Mouse (Mus musculus): ENCODE results near the gene Itih2. TPM values are rescaled to one million over a fixed set of nuclear protein-coding genes. Genes with fewer than 3 reads are reported as not detected.

Itih2 gene
- total RNA-seq (2014; rRNA removed) (677 and 1,125 TPM in 2 replicates), polyA plus RNA-seq (2012; rRNA removed) (409 and 422 TPM in 2 replicates)

GRCm38 (mm10) chr2:10131296-10131695 lies at the start of gene Itih2:
TSS of gene Itih2 (minus strand) at chr2:10131396.
- no peak for DNase-seq (ENCODE audit: extremely low read depth, low read depth, low spot score)
- H3K9ac ChIP-seq (ENCODE audit: low read depth, low read length) = peak within 1 kb of the TSS; percentile 62
- no peaks in the 10 kb centered on the region; the same call in 1 of the 2 replicates for H3K79me2 ChIP-seq (ENCODE audit: control insufficient read depth, insufficient read depth, low read length)
- H3K36me3 ChIP-seq (ENCODE audit: control insufficient read depth, insufficient read depth, low read length) = peaks cover 5% of the 10 kb centered on the region; the same call in 1 of the 2 replicates
- WGBS = 25% methylated on average over 4 of the region's 4 CpGs
- peaks cover 25% of the 10 kb centered on the region for H3K4me1 ChIP-seq (ENCODE audit: control insufficient read depth, insufficient read depth, low read length)
- TF ChIP-seq POLR2A (IDR thresholded peaks at IDR 0.05; ENCODE audit: extremely low read depth, insufficient read depth, low read length) (no peak), CTCF (IDR thresholded peaks at IDR 0.05; ENCODE audit: low read depth, low read length) (no peak)
- H3K27me3 ChIP-seq (ENCODE audit: control insufficient read depth, insufficient read depth, low read length) = no peaks in the 10 kb centered on the region
- peak within 1 kb of the TSS; percentile 92 for H3K27ac ChIP-seq (replicated peaks; ENCODE audit: insufficient read depth, low read depth, low read length)
- H3K4me3 ChIP-seq (ENCODE audit: insufficient read depth, low read depth, low read length) = peak within 1 kb of the TSS; percentile 59

GRCm38 (mm10) chr2:10169991-10170390 lies 38.8 kb upstream of the Itih2 start:
- no peak overlapping the region for H3K9ac ChIP-seq (ENCODE audit: low read depth, low read length)
- DNase-seq (ENCODE audit: extremely low read depth, low read depth, low spot score) = no peak
- H3K27ac ChIP-seq (replicated peaks; ENCODE audit: insufficient read depth, low read depth, low read length) = no peak overlapping the region
- no peaks in the 10 kb centered on the region for H3K27me3 ChIP-seq (ENCODE audit: control insufficient read depth, insufficient read depth, low read length)
- WGBS = 95% methylated on average over 16 of the region's 16 CpGs
- no peaks in the 10 kb centered on the region for H3K79me2 ChIP-seq (ENCODE audit: control insufficient read depth, insufficient read depth, low read length)
- H3K4me1 ChIP-seq (ENCODE audit: control insufficient read depth, insufficient read depth, low read length) = no peaks in the 10 kb centered on the region
- H3K4me3 ChIP-seq (ENCODE audit: insufficient read depth, low read depth, low read length) = no peak overlapping the region
- H3K36me3 ChIP-seq (ENCODE audit: control insufficient read depth, insufficient read depth, low read length) = no peaks in the 10 kb centered on the region
- no peak for TF ChIP-seq POLR2A (IDR thresholded peaks at IDR 0.05; ENCODE audit: extremely low read depth, insufficient read depth, low read length)
- no peak for TF ChIP-seq CTCF (IDR thresholded peaks at IDR 0.05; ENCODE audit: low read depth, low read length)

GRCm38 (mm10) chr2:10168016-10168415 lies 36.8 kb upstream of the Itih2 start:
- WGBS = 83% methylated on average over 8 of the region's 8 CpGs
- TF ChIP-seq POLR2A (IDR thresholded peaks at IDR 0.05; ENCODE audit: extremely low read depth, insufficient read depth, low read length) (no peak), CTCF (IDR thresholded peaks at IDR 0.05; ENCODE audit: low read depth, low read length) (no peak)
- no peaks in the 10 kb centered on the region for H3K27me3 ChIP-seq (ENCODE audit: control insufficient read depth, insufficient read depth, low read length)
- H3K27ac ChIP-seq (replicated peaks; ENCODE audit: insufficient read depth, low read depth, low read length) = no peak overlapping the region
- no peak overlapping the region for H3K9ac ChIP-seq (ENCODE audit: low read depth, low read length)
- no peaks in the 10 kb centered on the region for H3K36me3 ChIP-seq (ENCODE audit: control insufficient read depth, insufficient read depth, low read length)
- H3K79me2 ChIP-seq (ENCODE audit: control insufficient read depth, insufficient read depth, low read length) = no peaks in the 10 kb centered on the region
- DNase-seq (ENCODE audit: extremely low read depth, low read depth, low spot score) = no peak
- no peak overlapping the region for H3K4me3 ChIP-seq (ENCODE audit: insufficient read depth, low read depth, low read length)
- no peaks in the 10 kb centered on the region for H3K4me1 ChIP-seq (ENCODE audit: control insufficient read depth, insufficient read depth, low read length)

- H3K9ac ChIP-seq (ENCODE audit: low read depth, low read length) = no peak overlapping the region
- no peaks in the 10 kb centered on the region for H3K36me3 ChIP-seq (ENCODE audit: control insufficient read depth, insufficient read depth, low read length)
- H3K4me3 ChIP-seq (ENCODE audit: insufficient read depth, low read depth, low read length) = no peak overlapping the region
- H3K27me3 ChIP-seq (ENCODE audit: control insufficient read depth, insufficient read depth, low read length) = no peaks in the 10 kb centered on the region
- H3K27ac ChIP-seq (replicated peaks; ENCODE audit: insufficient read depth, low read depth, low read length) = no peak overlapping the region
- TF ChIP-seq POLR2A (IDR thresholded peaks at IDR 0.05; ENCODE audit: extremely low read depth, insufficient read depth, low read length) = no peak
- TF ChIP-seq CTCF (IDR thresholded peaks at IDR 0.05; ENCODE audit: low read depth, low read length) = no peak
- no peaks in the 10 kb centered on the region for H3K79me2 ChIP-seq (ENCODE audit: control insufficient read depth, insufficient read depth, low read length)
- DNase-seq (ENCODE audit: extremely low read depth, low read depth, low spot score) = no peak
- WGBS = 90% methylated on average over 11 of the region's 11 CpGs
- H3K4me1 ChIP-seq (ENCODE audit: control insufficient read depth, insufficient read depth, low read length) = no peaks in the 10 kb centered on the region
Observed at GRCm38 (mm10) chr2:10167283-10167682, 36.1 kb upstream of the Itih2 start.

GRCm38 (mm10) chr2:10166635-10167034 lies 35.4 kb upstream of the Itih2 start:
- no peak overlapping the region for H3K4me3 ChIP-seq (ENCODE audit: insufficient read depth, low read depth, low read length)
- no peaks in the 10 kb centered on the region for H3K4me1 ChIP-seq (ENCODE audit: control insufficient read depth, insufficient read depth, low read length)
- no peaks in the 10 kb centered on the region for H3K27me3 ChIP-seq (ENCODE audit: control insufficient read depth, insufficient read depth, low read length)
- H3K79me2 ChIP-seq (ENCODE audit: control insufficient read depth, insufficient read depth, low read length) = no peaks in the 10 kb centered on the region
- 76% methylated on average over 6 of the region's 6 CpGs for WGBS
- H3K27ac ChIP-seq (replicated peaks; ENCODE audit: insufficient read depth, low read depth, low read length) = no peak overlapping the region
- TF ChIP-seq POLR2A (IDR thresholded peaks at IDR 0.05; ENCODE audit: extremely low read depth, insufficient read depth, low read length) (no peak), CTCF (IDR thresholded peaks at IDR 0.05; ENCODE audit: low read depth, low read length) (no peak)
- H3K9ac ChIP-seq (ENCODE audit: low read depth, low read length) = no peak overlapping the region
- no peaks in the 10 kb centered on the region for H3K36me3 ChIP-seq (ENCODE audit: control insufficient read depth, insufficient read depth, low read length)
- no peak for DNase-seq (ENCODE audit: extremely low read depth, low read depth, low spot score)

GRCm38 (mm10) chr2:10162011-10162410 lies 30.8 kb upstream of the Itih2 start:
- H3K79me2 ChIP-seq (ENCODE audit: control insufficient read depth, insufficient read depth, low read length) = no peaks in the 10 kb centered on the region
- H3K9ac ChIP-seq (ENCODE audit: low read depth, low read length) = no peak overlapping the region
- no peak for DNase-seq (ENCODE audit: extremely low read depth, low read depth, low spot score)
- H3K27me3 ChIP-seq (ENCODE audit: control insufficient read depth, insufficient read depth, low read length) = no peaks in the 10 kb centered on the region
- H3K27ac ChIP-seq (replicated peaks; ENCODE audit: insufficient read depth, low read depth, low read length) = no peak overlapping the region
- WGBS = 90% methylated on average over 4 of the region's 4 CpGs
- H3K36me3 ChIP-seq (ENCODE audit: control insufficient read depth, insufficient read depth, low read length) = no peaks in the 10 kb centered on the region
- H3K4me3 ChIP-seq (ENCODE audit: insufficient read depth, low read depth, low read length) = no peak overlapping the region
- H3K4me1 ChIP-seq (ENCODE audit: control insufficient read depth, insufficient read depth, low read length) = no peaks in the 10 kb centered on the region
- no peak for TF ChIP-seq POLR2A (IDR thresholded peaks at IDR 0.05; ENCODE audit: extremely low read depth, insufficient read depth, low read length)
- TF ChIP-seq CTCF (IDR thresholded peaks at IDR 0.05; ENCODE audit: low read depth, low read length) = no peak
